Mouse (Mus musculus): ENCODE data around the gene Plcxd2.

- no peak for TF ChIP-seq POLR2A (IDR thresholded peaks at IDR 0.05; ENCODE audit: extremely low read depth, insufficient read depth, low read length)
- no peak for TF ChIP-seq CTCF (IDR thresholded peaks at IDR 0.05; ENCODE audit: low read depth, low read length)
These were observed 845 bp upstream of the Plcxd2 start for GRCm38 (mm10) chr16:46010906-46011220.

All from liver, adult 2 months (tissue).